Mouse (Mus musculus) hindbrain, postnatal 0 days (tissue): ENCODE data around the gene 4921539E11Rik. TPM values are rescaled to one million over a fixed set of nuclear protein-coding genes. Genes with fewer than 3 reads are reported as not detected.

Source experiments
- ATAC-seq: fragments of 200-750 bp; cut with Nextera tagmentation; 2 replicates; pipeline ENCODE4 v1.8.0; 2017; ENCODE audit warnings: mild to moderate bottlenecking, moderate TSS enrichment, moderate library complexity
- DNase-seq: peaks from one replicate; pipeline ENCODE4 v3.0.0-alpha.2; 2015; ENCODE audit warnings: low spot score
- H3K27ac ChIP-seq: fragments of 300-500 bp; sonication (generic); 2 replicates; pipeline ENCODE4 v1.5.1; 2014; ENCODE audit warnings: mild to moderate bottlenecking
- H3K27me3 ChIP-seq: fragments of 300-500 bp; sonication (generic); 2 replicates; pipeline ENCODE4 v1.6.1; 2014; ENCODE audit warnings: low read length, mixed read lengths; ENCODE audit not compliant: insufficient read depth
- H3K36me3 ChIP-seq: fragments of 300-500 bp; sonication (generic); 2 replicates; pipeline ENCODE4 v1.6.1; 2014; ENCODE audit warnings: low read length, mixed read lengths; ENCODE audit not compliant: insufficient read depth
- H3K4me1 ChIP-seq: fragments of 300-500 bp; sonication (generic); 2 replicates; pipeline ENCODE4 v1.6.1; 2014; ENCODE audit warnings: antibody characterized with exemption, low read length, mixed read lengths; ENCODE audit not compliant: insufficient read depth
- H3K4me2 ChIP-seq: fragments of 300-500 bp; sonication (generic); 2 replicates; pipeline ENCODE4 v1.6.1; 2014; ENCODE audit warnings: low read depth, mild to moderate bottlenecking, low read length, moderate library complexity, mixed read lengths
- H3K4me3 ChIP-seq: fragments of 300-500 bp; sonication (generic); 2 replicates; pipeline ENCODE4 v1.5.1; 2014; ENCODE audit warnings: low read length
- H3K9ac ChIP-seq: fragments of 300-500 bp; sonication (generic); replicated peaks from 2 replicates; pipeline ENCODE4 v1.6.1; 2014; ENCODE audit warnings: mild to moderate bottlenecking, low read length, moderate library complexity, mixed read lengths
- H3K9me3 ChIP-seq: fragments of 300-500 bp; sonication (generic); 2 replicates; pipeline ENCODE4 v1.6.1; 2016; ENCODE audit warnings: low read length, mixed read lengths
- CTCF ChIP-seq: IDR thresholded peaks from 2 replicates; pipeline ENCODE4 v1.5.1; 2016; ENCODE audit warnings: antibody characterized with exemption, control low read depth, low read depth
- WGBS: fragments of 180-500 bp; shearing (Covaris S2); extraction: QIAGEN DNeasy Blood & Tissue Kit; methylation state at CpG from one replicate; pipeline ENCODE4 v1.1.7; 2014; 5-methylcytosine and 5-hydroxymethylcytosine counted together
- polyA plus RNA-seq: library from polyadenylated mRNA; unstranded; fragments of >200 nt; fragmentation: Nextera tagmentation; extraction: Ambion mirVana; gene quantifications from 2 replicates; pipeline ENCODE4 v1.2.1, GENCODE M21; 2015
- total RNA-seq: library from RNA; depleted of rRNA; stranded (reverse); fragments of >200 nt; gene quantifications from 2 replicates; pipeline ENCODE4 v1.2.3, GENCODE M21; 2014; rRNA removed

The 4921539E11Rik gene
- total RNA-seq: not detected in 2 replicates
- not detected in 2 replicates for polyA plus RNA-seq

DNA sequence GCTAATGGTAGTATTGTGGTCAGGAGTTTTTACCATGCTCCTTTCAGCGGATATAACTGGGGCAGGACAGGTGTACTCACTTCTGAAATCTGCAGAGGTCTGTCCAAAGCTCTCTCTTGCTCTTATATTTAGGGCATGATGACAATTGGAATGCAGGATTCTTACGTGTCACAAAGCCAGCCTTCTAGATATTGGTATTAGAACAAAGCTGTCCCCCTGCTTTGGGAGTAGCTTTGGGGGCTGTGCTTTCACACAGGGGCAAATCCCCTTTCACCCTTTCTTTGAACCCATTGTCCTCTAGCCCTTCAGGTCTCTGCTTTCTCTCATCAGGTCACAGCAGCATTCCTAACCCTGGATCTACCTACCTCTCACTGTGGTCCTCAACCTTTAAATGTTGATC is at the start of gene 4921539E11Rik:
TSS of gene 4921539E11Rik (minus strand) at position 101 of the 400 bp plus-strand sequence.
- 79% methylated on average over 2 of the region's 2 CpGs for WGBS

DNA sequence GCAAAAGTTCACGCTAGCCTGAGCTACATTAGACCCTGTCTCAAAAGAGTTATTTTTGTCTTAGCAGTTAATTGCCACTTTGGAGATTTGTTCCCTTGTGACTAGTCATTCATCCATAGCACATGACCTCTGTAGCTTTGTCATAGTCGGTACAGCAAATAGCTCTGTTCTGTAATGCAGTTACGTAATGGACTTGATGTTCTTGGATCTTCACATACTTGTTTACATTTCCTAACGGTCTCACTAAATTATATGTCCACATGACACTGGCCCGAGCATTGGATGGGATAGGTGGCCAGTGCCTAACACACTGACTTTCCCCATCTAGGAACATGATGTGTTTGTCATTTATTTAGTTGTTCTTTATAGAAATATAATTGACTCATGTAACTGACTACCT is 44.5 kb upstream of the 4921539E11Rik start:
- no peaks in the 10 kb centered on the region for H3K27me3 ChIP-seq
- H3K9me3 ChIP-seq: no peaks in the 10 kb centered on the region
- H3K9ac ChIP-seq: no peak overlapping the region
- H3K27ac ChIP-seq: no peak overlapping the region
- no peaks in the 10 kb centered on the region for H3K4me1 ChIP-seq
- ATAC-seq: no peak
- no peaks in the 10 kb centered on the region for H3K36me3 ChIP-seq
- no peak for TF ChIP-seq CTCF
- no peak for DNase-seq
- 88% methylated on average over 5 of the region's 5 CpGs for WGBS
- no peak overlapping the region for H3K4me2 ChIP-seq
- no peak overlapping the region for H3K4me3 ChIP-seq

More for the DNA sequence above, at the start of gene 4921539E11Rik:
- Histone ChIP-seq H3K27ac (no peak within 1 kb of the TSS), H3K36me3 (no peaks in the 10 kb centered on the region), H3K4me1 (no peaks in the 10 kb centered on the region), H3K4me3 (no peak within 1 kb of the TSS), H3K9ac (no peak within 1 kb of the TSS), H3K9me3 (no peaks in the 10 kb centered on the region), H3K27me3 (no peaks in the 10 kb centered on the region), H3K4me2 (no peak within 1 kb of the TSS)
- TF ChIP-seq CTCF: no peak
- ATAC-seq (no peak), DNase-seq (no peak)

DNA sequence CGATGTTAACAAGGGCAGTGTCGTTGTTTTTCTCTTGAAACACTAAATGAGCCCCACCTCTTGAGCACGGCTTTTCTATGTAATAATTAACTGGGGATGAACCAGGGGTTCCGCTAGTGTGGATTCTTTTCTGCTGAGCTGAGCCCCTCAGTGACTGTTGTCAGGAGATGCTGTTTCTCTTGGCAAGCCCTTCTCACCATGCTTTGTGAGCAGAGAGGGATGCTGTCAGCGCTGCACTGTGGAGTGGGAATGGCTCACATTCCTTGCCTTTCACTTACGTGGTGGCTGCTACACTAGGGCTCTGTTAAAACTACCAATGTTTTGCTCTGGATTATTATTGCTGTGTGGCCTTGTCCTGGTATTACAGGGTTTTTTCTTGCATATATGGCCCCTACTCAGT is 38.7 kb upstream of the 4921539E11Rik start:
- Histone ChIP-seq H3K4me2 (no peak overlapping the region), H3K27ac (no peak overlapping the region), H3K4me3 (no peak overlapping the region), H3K9me3 (no peaks in the 10 kb centered on the region), H3K4me1 (0 out of 2 replicates have a peak, but pooled peaks cover 6% of the 10 kb centered on the region), H3K36me3 (no peaks in the 10 kb centered on the region), H3K27me3 (no peaks in the 10 kb centered on the region), H3K9ac (no peak overlapping the region)
- 30% methylated on average over 6 of the region's 6 CpGs for WGBS
- peak; percentile 58; the same call in 1 of the 2 replicates for ATAC-seq
- DNase-seq: peak; percentile 40
- no peak for TF ChIP-seq CTCF

DNA sequence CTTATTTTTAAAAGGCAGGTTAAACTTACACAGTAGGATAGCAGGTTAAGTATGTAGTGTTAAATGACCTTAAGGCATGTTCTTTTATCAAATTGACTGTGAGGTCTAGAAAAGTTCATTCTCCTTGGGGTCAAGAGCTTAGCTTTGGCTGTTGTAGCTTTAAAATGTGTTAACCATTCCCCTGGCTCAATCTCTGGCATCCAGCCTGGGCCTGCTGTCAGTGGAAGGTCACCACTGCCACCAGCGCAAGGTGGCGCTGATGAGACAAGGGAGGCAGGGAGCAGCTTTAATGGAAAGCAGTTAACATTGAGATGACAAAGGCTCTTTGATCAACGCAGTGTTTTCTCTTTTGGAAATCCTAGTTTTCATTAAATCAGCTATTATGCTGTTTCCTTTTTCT is 36.3 kb upstream of the 4921539E11Rik start:
- no peak overlapping the region for H3K9ac ChIP-seq
- ATAC-seq (no peak), DNase-seq (no peak)
- H3K9me3 ChIP-seq: no peaks in the 10 kb centered on the region
- no peak overlapping the region for H3K4me2 ChIP-seq
- H3K36me3 ChIP-seq: no peaks in the 10 kb centered on the region
- 0 out of 2 replicates have a peak, but pooled peaks cover 6% of the 10 kb centered on the region for H3K4me1 ChIP-seq
- H3K4me3 ChIP-seq: no peak overlapping the region
- H3K27ac ChIP-seq: no peak overlapping the region
- WGBS: 71% methylated on average over 3 of the region's 3 CpGs
- TF ChIP-seq CTCF: no peak
- H3K27me3 ChIP-seq: no peaks in the 10 kb centered on the region

DNA sequence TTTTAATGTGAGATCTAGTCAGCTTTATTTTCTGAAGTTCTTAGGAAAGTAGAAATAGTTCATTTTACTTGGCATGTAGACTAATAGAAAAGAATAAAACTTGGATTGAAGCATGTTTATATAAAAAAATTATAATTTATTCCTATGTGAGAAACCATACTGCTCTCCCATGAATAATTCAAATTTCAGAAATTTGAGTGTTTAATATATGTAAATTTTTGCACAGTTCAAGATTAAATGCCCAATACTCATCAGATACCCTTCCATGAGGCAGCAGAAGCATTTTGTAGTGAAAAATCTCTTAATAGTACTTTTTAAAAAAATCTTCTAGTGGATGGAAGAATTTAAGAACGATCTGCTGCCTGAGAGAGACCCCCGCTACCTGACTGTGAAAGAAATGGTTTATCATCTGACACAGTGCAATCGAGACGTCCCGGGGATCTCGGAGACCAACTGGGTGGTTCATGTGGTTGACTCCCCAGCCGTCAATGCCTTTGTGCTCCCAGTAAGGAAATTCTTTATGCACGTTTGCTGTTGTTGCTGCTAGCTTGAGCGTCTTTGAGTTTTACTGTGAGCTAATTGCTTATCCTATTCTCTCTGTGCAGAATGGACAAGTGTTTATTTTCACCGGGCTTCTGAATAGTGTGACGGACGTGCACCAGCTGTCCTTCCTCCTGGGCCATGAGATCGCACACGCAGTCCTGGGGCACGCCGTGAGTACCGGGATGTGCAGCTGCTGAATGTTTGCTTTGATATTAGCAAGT is 34.2 kb upstream of the 4921539E11Rik start:
- TF ChIP-seq CTCF: no peak
- DNase-seq (no peak), ATAC-seq (no peak)
- Histone ChIP-seq H3K4me1 (0 out of 2 replicates have a peak, but pooled peaks cover 6% of the 10 kb centered on the region), H3K4me2 (peak overlapping the region; percentile 48), H3K27ac (no peak overlapping the region), H3K9ac (no peak overlapping the region), H3K36me3 (no peaks in the 10 kb centered on the region), H3K27me3 (no peaks in the 10 kb centered on the region), H3K9me3 (no peaks in the 10 kb centered on the region), H3K4me3 (no peak overlapping the region)
- WGBS: 24% methylated on average over 17 of the region's 17 CpGs

DNA sequence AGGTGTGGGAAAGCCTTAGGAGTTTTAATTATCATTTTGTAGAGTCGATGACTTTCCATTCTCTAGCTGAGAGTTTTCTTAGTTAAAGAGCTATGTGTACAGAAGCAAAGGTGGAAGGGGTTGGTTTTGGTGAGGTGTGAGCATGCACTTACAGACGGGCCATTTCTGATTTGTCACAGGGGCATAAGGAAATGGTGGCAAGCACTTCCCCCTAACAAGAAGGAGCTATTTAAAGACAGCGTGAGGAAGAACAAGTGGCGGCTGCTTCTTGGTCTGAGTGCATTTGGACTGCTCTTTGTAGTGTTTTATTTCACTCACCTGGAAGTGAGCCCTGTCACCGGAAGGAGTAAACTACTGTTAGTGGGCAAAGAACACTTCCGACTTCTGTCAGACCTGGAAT is 30.8 kb upstream of the 4921539E11Rik start:
- H3K9me3 ChIP-seq: no peaks in the 10 kb centered on the region
- H3K4me1 ChIP-seq: no peaks in the 10 kb centered on the region
- no peaks in the 10 kb centered on the region for H3K36me3 ChIP-seq
- DNase-seq: no peak
- H3K9ac ChIP-seq: no peak overlapping the region
- no peak overlapping the region for H3K4me2 ChIP-seq
- no peaks in the 10 kb centered on the region for H3K27me3 ChIP-seq
- H3K4me3 ChIP-seq: no peak overlapping the region
- no peak overlapping the region for H3K27ac ChIP-seq
- no peak for TF ChIP-seq CTCF
- ATAC-seq: no peak
- 87% methylated on average over 6 of the region's 6 CpGs for WGBS

DNA sequence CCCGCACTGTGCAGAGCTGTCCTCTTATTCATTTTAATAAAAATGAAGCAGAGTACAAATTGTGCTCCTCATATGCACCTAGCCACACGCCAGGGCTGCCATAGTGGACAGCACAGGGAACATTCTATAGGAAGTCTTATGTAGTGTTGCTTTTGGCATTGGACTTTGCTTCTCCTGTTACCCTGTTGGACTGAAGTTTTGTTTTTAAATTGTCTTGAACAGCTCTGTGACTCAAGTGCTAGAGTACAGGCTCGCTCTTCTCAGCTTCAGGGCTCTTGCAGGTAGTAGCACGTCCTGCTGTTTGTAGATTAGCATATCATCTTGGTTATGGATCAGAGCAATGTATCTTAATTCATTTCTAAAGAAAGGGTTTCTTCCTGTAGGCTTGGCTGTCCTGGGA is 25.2 kb upstream of the 4921539E11Rik start:
- DNase-seq (no peak), ATAC-seq (no peak)
- WGBS: 90% methylated on average over 4 of the region's 4 CpGs
- Histone ChIP-seq H3K4me2 (no peak overlapping the region), H3K27ac (no peak overlapping the region), H3K36me3 (no peaks in the 10 kb centered on the region), H3K9ac (no peak overlapping the region), H3K9me3 (no peaks in the 10 kb centered on the region), H3K4me3 (no peak overlapping the region), H3K4me1 (no peaks in the 10 kb centered on the region), H3K27me3 (no peaks in the 10 kb centered on the region)
- TF ChIP-seq CTCF: no peak
